Mouse (Mus musculus) hindbrain, postnatal 0 days (tissue): ENCODE data around the gene Ugt1a6b. TPM values are rescaled to one million over a fixed set of nuclear protein-coding genes. Genes with fewer than 3 reads are reported as not detected.
"Not testable (repeated sequence)": the region's sequence is repeated elsewhere in the genome, so short reads cannot be mapped to it uniquely, and the experiment has no call there.

ENCODE experiments used
- ATAC-seq: fragments of 200-750 bp; cut with Nextera tagmentation; 2 replicates; pipeline ENCODE4 v1.8.0; 2017; ENCODE audit warnings: mild to moderate bottlenecking, moderate TSS enrichment, moderate library complexity
- DNase-seq: peaks from one replicate; pipeline ENCODE4 v3.0.0-alpha.2; 2015; ENCODE audit warnings: low spot score
- H3K27ac ChIP-seq: fragments of 300-500 bp; sonication (generic); 2 replicates; pipeline ENCODE4 v1.5.1; 2014; ENCODE audit warnings: mild to moderate bottlenecking
- H3K27me3 ChIP-seq: fragments of 300-500 bp; sonication (generic); 2 replicates; pipeline ENCODE4 v1.6.1; 2014; ENCODE audit warnings: low read length, mixed read lengths; ENCODE audit not compliant: insufficient read depth
- H3K36me3 ChIP-seq: fragments of 300-500 bp; sonication (generic); 2 replicates; pipeline ENCODE4 v1.6.1; 2014; ENCODE audit warnings: low read length, mixed read lengths; ENCODE audit not compliant: insufficient read depth
- H3K4me1 ChIP-seq: fragments of 300-500 bp; sonication (generic); 2 replicates; pipeline ENCODE4 v1.6.1; 2014; ENCODE audit warnings: antibody characterized with exemption, low read length, mixed read lengths; ENCODE audit not compliant: insufficient read depth
- H3K4me2 ChIP-seq: fragments of 300-500 bp; sonication (generic); 2 replicates; pipeline ENCODE4 v1.6.1; 2014; ENCODE audit warnings: low read depth, mild to moderate bottlenecking, low read length, moderate library complexity, mixed read lengths
- H3K4me3 ChIP-seq: fragments of 300-500 bp; sonication (generic); 2 replicates; pipeline ENCODE4 v1.5.1; 2014; ENCODE audit warnings: low read length
- H3K9ac ChIP-seq: fragments of 300-500 bp; sonication (generic); replicated peaks from 2 replicates; pipeline ENCODE4 v1.6.1; 2014; ENCODE audit warnings: mild to moderate bottlenecking, low read length, moderate library complexity, mixed read lengths
- H3K9me3 ChIP-seq: fragments of 300-500 bp; sonication (generic); 2 replicates; pipeline ENCODE4 v1.6.1; 2016; ENCODE audit warnings: low read length, mixed read lengths
- CTCF ChIP-seq: IDR thresholded peaks from 2 replicates; pipeline ENCODE4 v1.5.1; 2016; ENCODE audit warnings: antibody characterized with exemption, control low read depth, low read depth
- WGBS: fragments of 180-500 bp; shearing (Covaris S2); extraction: QIAGEN DNeasy Blood & Tissue Kit; methylation state at CpG from one replicate; pipeline ENCODE4 v1.1.7; 2014; 5-methylcytosine and 5-hydroxymethylcytosine counted together
- polyA plus RNA-seq: library from polyadenylated mRNA; unstranded; fragments of >200 nt; fragmentation: Nextera tagmentation; extraction: Ambion mirVana; gene quantifications from 2 replicates; pipeline ENCODE4 v1.2.1, GENCODE M21; 2015
- total RNA-seq: library from RNA; depleted of rRNA; stranded (reverse); fragments of >200 nt; gene quantifications from 2 replicates; pipeline ENCODE4 v1.2.3, GENCODE M21; 2014

Ugt1a6b gene
- total and polyA plus RNA-seq, 2 experiments from 2014 or later = 3.0 to 3.8 TPM

- Histone ChIP-seq H3K9ac (no peak overlapping the region), H3K4me3 (no peak overlapping the region), H3K27ac (no peak overlapping the region), H3K9me3 (peaks cover 44% of the 10 kb centered on the region), H3K4me1 (no peaks in the 10 kb centered on the region), H3K36me3 (no peaks in the 10 kb centered on the region), H3K4me2 (no peak overlapping the region), H3K27me3 (no peaks in the 10 kb centered on the region)
- 65% methylated on average over 2 of the region's 2 CpGs for WGBS
- TF ChIP-seq CTCF = no peak
- DNase-seq = no peak
- ATAC-seq = no peak
These were observed 121.2 kb downstream of the Ugt1a6b start for GRCm38 (mm10) chr1:88224029-88224776.

- peaks cover 55% of the 10 kb centered on the region for H3K9me3 ChIP-seq
- not testable (repeated sequence) for DNase-seq, H3K4me2 ChIP-seq, H3K27ac ChIP-seq, H3K36me3 ChIP-seq, H3K9ac ChIP-seq, H3K4me3 ChIP-seq, H3K4me1 ChIP-seq, ATAC-seq, H3K27me3 ChIP-seq
- 42% methylated on average over 2 of the region's 2 CpGs for WGBS
These were observed 122.2 kb downstream of the Ugt1a6b start for GRCm38 (mm10) chr1:88225301-88225700.

GRCm38 (mm10) chr1:88225741-88226140 is 122.7 kb downstream of the Ugt1a6b start:
- TF ChIP-seq CTCF = no peak
- Histone ChIP-seq H3K9ac (no peak overlapping the region), H3K4me1 (no peaks in the 10 kb centered on the region), H3K4me3 (no peak overlapping the region), H3K27me3 (no peaks in the 10 kb centered on the region), H3K9me3 (peaks cover 59% of the 10 kb centered on the region), H3K4me2 (no peak overlapping the region), H3K27ac (no peak overlapping the region), H3K36me3 (no peaks in the 10 kb centered on the region)
- no peak for DNase-seq
- no peak for ATAC-seq

GRCm38 (mm10) chr1:88226670-88227379 is 123.8 kb downstream of the Ugt1a6b start, which contains the start of gene Mroh2a:
Gene Mroh2a, plus strand, starts transcription at chr1:88226986.
- no peaks in the 10 kb centered on the region for H3K36me3 ChIP-seq
- H3K4me1 ChIP-seq = no peaks in the 10 kb centered on the region
- 55% methylated on average over 5 of the region's 5 CpGs for WGBS
- no peak within 1 kb of the TSS for H3K4me3 ChIP-seq
- ATAC-seq = no peak
- peaks cover 70% of the 10 kb centered on the region for H3K9me3 ChIP-seq
- no peak for DNase-seq
- no peak within 1 kb of the TSS for H3K27ac ChIP-seq
- H3K9ac ChIP-seq = no peak within 1 kb of the TSS
- no peaks in the 10 kb centered on the region for H3K27me3 ChIP-seq
- TF ChIP-seq CTCF = no peak
- no peak within 1 kb of the TSS for H3K4me2 ChIP-seq

GRCm38 (mm10) chr1:88227482-88227881 is 124.4 kb downstream of the Ugt1a6b start:
- H3K36me3 ChIP-seq = no peaks in the 10 kb centered on the region
- no peak for ATAC-seq
- DNase-seq = no peak
- H3K9ac ChIP-seq = no peak overlapping the region
- no peak overlapping the region for H3K4me3 ChIP-seq
- WGBS = 56% methylated on average over 2 of the region's 2 CpGs
- H3K9me3 ChIP-seq = peaks cover 72% of the 10 kb centered on the region
- no peak for TF ChIP-seq CTCF
- H3K4me2 ChIP-seq = no peak overlapping the region
- no peak overlapping the region for H3K27ac ChIP-seq
- H3K27me3 ChIP-seq = no peaks in the 10 kb centered on the region
- no peaks in the 10 kb centered on the region for H3K4me1 ChIP-seq

- no peak overlapping the region for H3K9ac ChIP-seq
- H3K27ac ChIP-seq = no peak overlapping the region
- no peaks in the 10 kb centered on the region for H3K27me3 ChIP-seq
- TF ChIP-seq CTCF = no peak
- H3K4me3 ChIP-seq = no peak overlapping the region
- H3K4me2 ChIP-seq = no peak overlapping the region
- H3K9me3 ChIP-seq = peaks cover 78% of the 10 kb centered on the region
- ATAC-seq = no peak
- no peak for DNase-seq
- 68% methylated on average over 7 of the region's 7 CpGs for WGBS
- H3K4me1 ChIP-seq = no peaks in the 10 kb centered on the region
- H3K36me3 ChIP-seq = no peaks in the 10 kb centered on the region
These were observed 125.1 kb downstream of the Ugt1a6b start for GRCm38 (mm10) chr1:88228121-88228520.

GRCm38 (mm10) chr1:88229566-88229965 is 126.5 kb downstream of the Ugt1a6b start:
- no peak for DNase-seq
- Histone ChIP-seq H3K4me3 (no peak overlapping the region), H3K36me3 (no peaks in the 10 kb centered on the region), H3K4me1 (no peaks in the 10 kb centered on the region), H3K9ac (no peak overlapping the region), H3K9me3 (peaks cover 93% of the 10 kb centered on the region), H3K27me3 (no peaks in the 10 kb centered on the region), H3K4me2 (no peak overlapping the region), H3K27ac (no peak overlapping the region)
- 79% methylated on average over 3 of the region's 3 CpGs for WGBS
- no peak for ATAC-seq
- no peak for TF ChIP-seq CTCF
